Mouse (Mus musculus) testis, adult 2 months (tissue): ENCODE data around the gene Ust.

Experiments used
- CTCF ChIP-seq: fragments of 200-500 bp; IDR thresholded peaks from 2 replicates; pipeline ENCODE4 v1.5.1; 2012; ENCODE audit warnings: low read depth, mild to moderate bottlenecking, inconsistent platforms, low read length, moderate library complexity; ENCODE audit not compliant: control insufficient read depth, insufficient read depth, insufficient replicate concordance
- POLR2A ChIP-seq: fragments of 200-500 bp; IDR thresholded peaks from 2 replicates; pipeline ENCODE4 v1.6.1; 2012; ENCODE audit warnings: low read depth, mild to moderate bottlenecking, inconsistent platforms, low read length, moderate library complexity; ENCODE audit not compliant: control insufficient read depth

DNA sequence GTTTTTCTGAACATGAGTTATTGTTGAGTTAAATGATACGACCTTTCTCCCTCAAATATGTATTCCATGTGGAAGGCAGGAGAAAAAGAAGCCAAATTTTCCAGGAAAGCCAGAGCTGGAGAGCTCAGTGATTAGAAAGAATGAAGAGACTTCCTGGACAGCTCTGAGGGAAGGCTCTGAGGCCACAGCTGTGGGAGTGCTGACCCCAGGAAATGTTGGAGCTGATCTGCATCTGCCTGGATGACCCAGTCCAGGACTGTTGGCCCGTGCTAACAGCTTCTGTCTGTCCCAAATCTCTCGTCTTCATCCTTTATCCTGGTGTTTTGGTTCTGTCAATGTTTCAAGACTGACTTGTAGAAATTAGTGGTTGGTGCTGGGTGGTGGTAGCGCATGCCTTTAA lies 42.7 kb upstream of the Ust start:
- TF ChIP-seq CTCF, result no peak
- no peak for TF ChIP-seq POLR2A
